Mouse (Mus musculus): Measurements from ENCODE around the gene Cadm4. TPM values are rescaled to one million over a fixed set of nuclear protein-coding genes. Genes with fewer than 3 reads are reported as not detected.
A peak's percentile ranks its signal among the peaks of the same experiment; 100 is the strongest.

Cadm4 gene
- total and polyA plus RNA-seq, 2 experiments from 2014 or later = 102 to 412 TPM

GRCm38 (mm10) chr7:24530062-24530931 is 48.5 kb downstream of the Cadm4 start, which contains the start of gene Irgq:
Gene Irgq, plus strand, starts transcription at chr7:24530689.
- TF ChIP-seq CTCF (IDR thresholded peaks at IDR 0.05; ENCODE audit: low read depth) = no peak
- Histone ChIP-seq H3K4me1 (ENCODE audit: insufficient read depth) (peaks cover 14% of the 10 kb centered on the region; the same call in 1 of the 2 replicates), H3K4me2 (ENCODE audit: low read depth) (peak within 1 kb of the TSS; percentile 92), H3K9me3 (ENCODE audit: low read length) (no peaks in the 10 kb centered on the region), H3K4me3 (ENCODE audit: low read depth, low read length) (peak within 1 kb of the TSS; percentile 61), H3K36me3 (ENCODE audit: insufficient read depth) (peaks cover 17% of the 10 kb centered on the region), H3K9ac (peak within 1 kb of the TSS; percentile 94), H3K27me3 (ENCODE audit: insufficient read depth, low read length) (no peaks in the 10 kb centered on the region), H3K27ac (ENCODE audit: low read depth, low read length) (peak within 1 kb of the TSS; percentile 93)
- DNase-seq (peak; percentile 100), ATAC-seq (peak; percentile 95)
- under 1% methylated on average over 44 of the region's 44 CpGs for WGBS

- Histone ChIP-seq H3K4me2 (ENCODE audit: low read depth) (peak overlapping the region; percentile 92), H3K4me3 (ENCODE audit: low read depth, low read length) (peak overlapping the region; percentile 61), H3K27me3 (ENCODE audit: insufficient read depth, low read length) (no peaks in the 10 kb centered on the region), H3K36me3 (ENCODE audit: insufficient read depth) (peaks cover 27% of the 10 kb centered on the region), H3K9me3 (ENCODE audit: low read length) (no peaks in the 10 kb centered on the region), H3K27ac (ENCODE audit: low read depth, low read length) (peak overlapping the region; percentile 93), H3K4me1 (ENCODE audit: insufficient read depth) (peaks cover 14% of the 10 kb centered on the region; the same call in 1 of the 2 replicates), H3K9ac (peak overlapping the region; percentile 94)
- WGBS = under 1% methylated on average over 43 of the region's 43 CpGs
- DNase-seq (peak; percentile 82), ATAC-seq (peak; percentile 61)
- TF ChIP-seq CTCF (IDR thresholded peaks at IDR 0.05; ENCODE audit: low read depth) = peak; percentile 84
These were observed 49.6 kb downstream of the Cadm4 start for GRCm38 (mm10) chr7:24531211-24531971.

GRCm38 (mm10) chr7:24533031-24533571 is 51.3 kb downstream of the Cadm4 start:
- Histone ChIP-seq H3K4me3 (ENCODE audit: low read depth, low read length) (no peak overlapping the region), H3K9me3 (ENCODE audit: low read length) (no peaks in the 10 kb centered on the region), H3K4me2 (ENCODE audit: low read depth) (no peak overlapping the region; the same call in 1 of the 2 replicates), H3K9ac (no peak overlapping the region), H3K27ac (ENCODE audit: low read depth, low read length) (no peak overlapping the region), H3K27me3 (ENCODE audit: insufficient read depth, low read length) (no peaks in the 10 kb centered on the region), H3K4me1 (ENCODE audit: insufficient read depth) (peaks cover 14% of the 10 kb centered on the region; the same call in 1 of the 2 replicates), H3K36me3 (ENCODE audit: insufficient read depth) (peaks cover 29% of the 10 kb centered on the region)
- no peak for DNase-seq
- WGBS = 64% methylated on average over 28 of the region's 28 CpGs
- TF ChIP-seq CTCF (IDR thresholded peaks at IDR 0.05; ENCODE audit: low read depth) = peak; percentile 26; the same call in 1 of the 2 replicates
- ATAC-seq = no peak

- no peak for TF ChIP-seq CTCF (IDR thresholded peaks at IDR 0.05; ENCODE audit: low read depth)
- H3K9me3 ChIP-seq (ENCODE audit: low read length) = no peaks in the 10 kb centered on the region
- H3K4me2 ChIP-seq (ENCODE audit: low read depth) = peak overlapping the region; percentile 15
- H3K4me3 ChIP-seq (ENCODE audit: low read depth, low read length) = no peak overlapping the region
- H3K9ac ChIP-seq = peak overlapping the region; percentile 22; the same call in 1 of the 2 replicates
- ATAC-seq (no peak), DNase-seq (no peak)
- H3K27ac ChIP-seq (ENCODE audit: low read depth, low read length) = no peak overlapping the region
- H3K4me1 ChIP-seq (ENCODE audit: insufficient read depth) = peaks cover 14% of the 10 kb centered on the region; the same call in 1 of the 2 replicates
- peaks cover 29% of the 10 kb centered on the region for H3K36me3 ChIP-seq (ENCODE audit: insufficient read depth)
- H3K27me3 ChIP-seq (ENCODE audit: insufficient read depth, low read length) = no peaks in the 10 kb centered on the region
- WGBS = 37% methylated on average over 41 of the region's 42 CpGs
These were observed 52.0 kb downstream of the Cadm4 start for GRCm38 (mm10) chr7:24533806-24534205.

GRCm38 (mm10) chr7:24534301-24534700 is 52.5 kb downstream of the Cadm4 start:
- peaks cover 29% of the 10 kb centered on the region for H3K36me3 ChIP-seq (ENCODE audit: insufficient read depth)

GRCm38 (mm10) chr7:24537081-24537480 is 55.3 kb downstream of the Cadm4 start:
- Histone ChIP-seq H3K9me3 (ENCODE audit: low read length) (no peaks in the 10 kb centered on the region), H3K27me3 (ENCODE audit: insufficient read depth, low read length) (no peaks in the 10 kb centered on the region), H3K9ac (no peak overlapping the region), H3K4me2 (ENCODE audit: low read depth) (no peak overlapping the region), H3K27ac (ENCODE audit: low read depth, low read length) (no peak overlapping the region), H3K4me1 (ENCODE audit: insufficient read depth) (peaks cover 6% of the 10 kb centered on the region; the same call in 1 of the 2 replicates), H3K4me3 (ENCODE audit: low read depth, low read length) (no peak overlapping the region), H3K36me3 (ENCODE audit: insufficient read depth) (peaks cover 29% of the 10 kb centered on the region)
- no peak for DNase-seq
- no peak for ATAC-seq
- WGBS = 83% methylated on average over 4 of the region's 4 CpGs
- TF ChIP-seq CTCF (IDR thresholded peaks at IDR 0.05; ENCODE audit: low read depth) = no peak

More at GRCm38 (mm10) chr7:24534301-24534700, 52.5 kb downstream of the Cadm4 start:
- Histone ChIP-seq H3K4me3 (ENCODE audit: low read depth, low read length) (no peak overlapping the region), H3K4me2 (ENCODE audit: low read depth) (peak overlapping the region; percentile 15; the same call in 1 of the 2 replicates), H3K27ac (ENCODE audit: low read depth, low read length) (no peak overlapping the region), H3K27me3 (ENCODE audit: insufficient read depth, low read length) (no peaks in the 10 kb centered on the region), H3K9me3 (ENCODE audit: low read length) (no peaks in the 10 kb centered on the region), H3K9ac (0 out of 2 replicates have a peak overlapping the region, but pooled peaks have one; percentile 6), H3K4me1 (ENCODE audit: insufficient read depth) (peaks cover 14% of the 10 kb centered on the region; the same call in 1 of the 2 replicates)
- DNase-seq (no peak), ATAC-seq (no peak)
- 35% methylated on average over 19 of the region's 19 CpGs for WGBS
- TF ChIP-seq CTCF (IDR thresholded peaks at IDR 0.05; ENCODE audit: low read depth) = no peak
